Mouse (Mus musculus): ENCODE measurements around the gene Wasf3.

- TF ChIP-seq CTCF (IDR thresholded peaks at IDR 0.05; ENCODE audit: low read depth) (no peak), EP300 (optimal IDR thresholded peaks at IDR 0.05) (no peak)
Measured at GRCm38 (mm10) chr5:146362711-146363110, 22.1 kb upstream of the Wasf3 start.

Data from stomach, postnatal 0 days (tissue).